Mouse (Mus musculus) heart, postnatal 0 days (tissue): ENCODE data around the gene Tifab. TPM values are rescaled to one million over a fixed set of nuclear protein-coding genes. Genes with fewer than 3 reads are reported as not detected.

ENCODE experiments used
- ATAC-seq: fragments of 200-750 bp; cut with Nextera tagmentation; 2 replicates; pipeline ENCODE4 v1.8.0; 2017; ENCODE audit warnings: low read depth, moderate number of reproducible peaks, moderate library complexity; ENCODE audit not compliant: insufficient read depth
- DNase-seq: peaks from one replicate; pipeline ENCODE4 v3.0.0-alpha.2; 2016; ENCODE audit warnings: low spot score
- H3K27ac ChIP-seq: fragments of 300-500 bp; sonication (generic); 2 replicates; pipeline ENCODE4 v1.5.1; 2014; ENCODE audit warnings: low read depth, mild to moderate bottlenecking
- H3K27me3 ChIP-seq: fragments of 300-500 bp; sonication (generic); 2 replicates; pipeline ENCODE4 v1.6.1; 2014; ENCODE audit warnings: low read length, mixed read lengths; ENCODE audit not compliant: control insufficient read depth, insufficient read depth
- H3K36me3 ChIP-seq: fragments of 300-500 bp; sonication (generic); replicated peaks from 2 replicates; pipeline ENCODE4 v1.6.1; 2014; ENCODE audit warnings: low read length, mixed read lengths; ENCODE audit not compliant: control insufficient read depth, insufficient read depth
- H3K4me1 ChIP-seq: fragments of 300-500 bp; sonication (generic); 2 replicates; pipeline ENCODE4 v1.6.1; 2014; ENCODE audit warnings: antibody characterized with exemption; ENCODE audit not compliant: control insufficient read depth, insufficient read depth
- H3K4me2 ChIP-seq: fragments of 300-500 bp; sonication (generic); 2 replicates; pipeline ENCODE4 v1.6.1; 2014; ENCODE audit warnings: low read depth, mild to moderate bottlenecking, low read length, moderate library complexity
- H3K4me3 ChIP-seq: fragments of 300-500 bp; sonication (generic); 2 replicates; pipeline ENCODE4 v1.5.1; 2014; ENCODE audit warnings: low read depth, low read length
- H3K9ac ChIP-seq: fragments of 300-500 bp; sonication (generic); replicated peaks from 2 replicates; pipeline ENCODE4 v1.6.1; 2014; ENCODE audit warnings: low read depth, low read length, mixed read lengths
- H3K9me3 ChIP-seq: fragments of 300-500 bp; sonication (generic); replicated peaks from 2 replicates; pipeline ENCODE4 v1.6.1; 2016; ENCODE audit warnings: low read length; ENCODE audit not compliant: control insufficient read depth
- CTCF ChIP-seq: IDR thresholded peaks from 2 replicates; pipeline ENCODE4 v1.5.1; 2016; ENCODE audit warnings: antibody characterized with exemption, control low read depth, low read depth
- EP300 ChIP-seq: IDR thresholded peaks from 2 replicates; pipeline ENCODE4 v1.6.1; 2016; ENCODE audit warnings: antibody characterized with exemption, low read depth
- WGBS: fragments of 180-500 bp; shearing (Covaris S2); extraction: QIAGEN DNeasy Blood & Tissue Kit; methylation state at CpG from one replicate; pipeline ENCODE4 v1.1.7; 2014; 5-methylcytosine and 5-hydroxymethylcytosine counted together
- polyA plus RNA-seq: library from polyadenylated mRNA; unstranded; fragments of >200 nt; fragmentation: Nextera tagmentation; extraction: Ambion mirVana; gene quantifications from 2 replicates; pipeline ENCODE4 v1.2.1, GENCODE M21; 2015
- total RNA-seq: library from RNA; depleted of rRNA; stranded (reverse); fragments of >200 nt; gene quantifications from 2 replicates; pipeline ENCODE4 v1.2.3, GENCODE M21; 2014; ENCODE audit warnings: low replicate concordance

Tifab gene
- total and polyA plus RNA-seq, 2 experiments from 2014 or later = 0.71 TPM; not detected in 1

DNA sequence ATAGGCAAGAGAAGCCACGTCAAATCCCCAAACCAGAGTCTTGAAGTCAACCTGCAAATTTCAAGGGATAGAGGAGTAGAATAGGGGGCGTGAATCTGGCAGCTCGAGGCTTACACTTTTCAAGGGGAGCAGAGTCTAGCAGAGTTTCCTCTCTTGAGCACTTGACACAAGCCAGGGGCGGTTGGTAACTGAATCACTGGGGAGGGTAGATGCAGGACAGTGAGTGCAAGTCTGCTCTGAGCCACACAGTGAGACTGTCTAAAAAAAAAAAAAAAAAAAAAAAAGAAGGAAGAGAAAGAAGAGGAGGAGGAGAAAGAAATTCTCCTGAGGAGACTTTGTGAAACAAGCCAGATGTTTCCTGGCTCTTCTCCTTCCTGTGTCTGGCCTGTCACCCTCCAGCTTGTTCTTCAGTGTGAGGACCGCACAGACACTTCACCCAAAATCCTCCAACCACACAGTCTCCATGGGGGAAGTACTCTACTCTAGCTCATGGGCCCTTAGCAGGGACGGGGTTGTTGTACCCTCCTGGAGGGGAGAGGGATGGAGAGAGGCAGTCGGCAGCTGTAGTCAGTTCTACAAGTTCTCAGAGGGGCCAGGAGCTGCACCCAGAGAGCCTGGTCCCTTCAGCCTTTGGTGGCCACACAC is 5.7 kb downstream of the Tifab start:
- no peaks in the 10 kb centered on the region for H3K4me1 ChIP-seq
- no peaks in the 10 kb centered on the region for H3K36me3 ChIP-seq
- ATAC-seq = no peak
- H3K27ac ChIP-seq = no peak overlapping the region
- H3K4me2 ChIP-seq = no peak overlapping the region
- H3K4me3 ChIP-seq = no peak overlapping the region
- WGBS = 43% methylated on average over 7 of the region's 7 CpGs
- TF ChIP-seq CTCF (no peak), EP300 (no peak)
- H3K27me3 ChIP-seq = 0 out of 2 replicates have a peak, but pooled peaks cover 3% of the 10 kb centered on the region
- H3K9ac ChIP-seq = no peak overlapping the region
- no peaks in the 10 kb centered on the region for H3K9me3 ChIP-seq
- no peak for DNase-seq

DNA sequence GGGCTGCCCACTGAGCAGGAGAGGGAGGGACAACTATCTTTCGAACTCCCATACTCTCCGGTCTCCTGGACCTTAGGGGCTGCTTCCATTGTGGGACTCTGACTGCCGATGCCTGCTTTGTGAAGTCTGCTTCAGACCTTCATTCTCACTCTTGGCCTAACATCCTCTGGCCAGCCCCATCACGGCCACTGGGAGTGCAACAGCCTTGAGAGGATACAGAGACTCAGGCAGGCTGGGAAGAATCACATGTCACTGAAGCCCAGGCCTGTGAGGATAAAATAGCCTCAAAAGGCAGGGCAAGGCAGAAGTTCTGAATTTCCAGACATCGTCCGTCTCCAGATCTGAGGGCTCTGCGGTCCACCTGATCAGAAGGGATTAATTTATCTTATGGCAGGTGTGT is 6.6 kb downstream of the Tifab start:
- H3K4me1 ChIP-seq = no peaks in the 10 kb centered on the region
- no peak for ATAC-seq
- H3K9me3 ChIP-seq = no peaks in the 10 kb centered on the region
- H3K9ac ChIP-seq = no peak overlapping the region
- no peak overlapping the region for H3K4me2 ChIP-seq
- no peak overlapping the region for H3K27ac ChIP-seq
- H3K36me3 ChIP-seq = no peaks in the 10 kb centered on the region
- 0 out of 2 replicates have a peak, but pooled peaks cover 3% of the 10 kb centered on the region for H3K27me3 ChIP-seq
- DNase-seq = no peak
- 69% methylated on average over 7 of the region's 7 CpGs for WGBS
- TF ChIP-seq CTCF (no peak), EP300 (no peak)
- H3K4me3 ChIP-seq = no peak overlapping the region

DNA sequence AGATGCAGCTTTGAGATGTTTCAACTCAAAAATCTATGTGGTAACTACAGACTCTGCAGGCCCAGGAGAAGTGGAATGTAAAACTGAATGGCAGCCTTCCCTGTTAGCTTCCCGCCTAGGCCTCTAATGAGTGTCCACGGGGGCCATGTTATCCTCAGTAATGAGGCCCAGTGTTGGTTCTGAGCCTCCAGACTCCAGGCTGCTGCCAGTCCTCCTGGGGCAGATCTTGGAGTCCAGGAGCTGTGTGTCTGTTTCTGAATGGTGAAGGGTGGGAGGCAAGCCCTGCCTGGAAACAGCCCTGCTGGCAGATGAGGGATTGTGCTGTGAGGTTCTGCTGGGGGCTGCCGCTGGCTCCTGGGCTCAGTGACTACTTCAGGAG is 10.3 kb downstream of the Tifab start:
- no peak overlapping the region for H3K27ac ChIP-seq
- H3K9me3 ChIP-seq = no peaks in the 10 kb centered on the region
- no peak overlapping the region for H3K4me2 ChIP-seq
- 58% methylated on average over 3 of the region's 3 CpGs for WGBS
- TF ChIP-seq EP300 = no peak
- TF ChIP-seq CTCF = no peak
- H3K36me3 ChIP-seq = no peaks in the 10 kb centered on the region
- DNase-seq (no peak), ATAC-seq (no peak)
- no peak overlapping the region for H3K9ac ChIP-seq
- H3K4me1 ChIP-seq = 0 out of 2 replicates have a peak, but pooled peaks cover 7% of the 10 kb centered on the region
- H3K4me3 ChIP-seq = no peak overlapping the region
- H3K27me3 ChIP-seq = 0 out of 2 replicates have a peak, but pooled peaks cover 3% of the 10 kb centered on the region

GRCm38 (mm10) chr13:56167446-56168402 is 11.0 kb downstream of the Tifab start:
- no peak overlapping the region for H3K27ac ChIP-seq

GRCm38 (mm10) chr13:56165561-56165960 is 13.1 kb downstream of the Tifab start:
- no peaks in the 10 kb centered on the region for H3K27me3 ChIP-seq

More at GRCm38 (mm10) chr13:56167446-56168402, 11.0 kb downstream of the Tifab start:
- TF ChIP-seq EP300 (no peak), CTCF (peak; percentile 73)
- H3K4me3 ChIP-seq = no peak overlapping the region
- H3K36me3 ChIP-seq = no peaks in the 10 kb centered on the region
- H3K27me3 ChIP-seq = 0 out of 2 replicates have a peak, but pooled peaks cover 3% of the 10 kb centered on the region
- H3K4me2 ChIP-seq = 0 out of 2 replicates have a peak overlapping the region, but pooled peaks have one; percentile 1
- H3K4me1 ChIP-seq = peaks cover 12% of the 10 kb centered on the region; the same call in 1 of the 2 replicates
- ATAC-seq (peak; percentile 66), DNase-seq (no peak)
- H3K9me3 ChIP-seq = no peaks in the 10 kb centered on the region
- no peak overlapping the region for H3K9ac ChIP-seq
- WGBS = 24% methylated on average over 9 of the region's 14 CpGs

More at GRCm38 (mm10) chr13:56165561-56165960, 13.1 kb downstream of the Tifab start:
- TF ChIP-seq EP300 = no peak
- TF ChIP-seq CTCF = no peak
- H3K4me3 ChIP-seq = no peak overlapping the region
- no peak overlapping the region for H3K27ac ChIP-seq
- no peak for ATAC-seq
- H3K4me2 ChIP-seq = no peak overlapping the region
- no peak for DNase-seq
- WGBS = 89% methylated on average over 11 of the region's 11 CpGs
- peaks cover 12% of the 10 kb centered on the region; the same call in 1 of the 2 replicates for H3K4me1 ChIP-seq
- no peak overlapping the region for H3K9ac ChIP-seq
- no peaks in the 10 kb centered on the region for H3K36me3 ChIP-seq
- no peaks in the 10 kb centered on the region for H3K9me3 ChIP-seq
